Mouse (Mus musculus): ENCODE data around the gene Arhgef11.
A peak's percentile ranks its signal among the peaks of the same experiment; 100 is the strongest.

Gene Arhgef11

GRCm38 (mm10) chr3:87661291-87661690 lies 43.9 kb downstream of the Arhgef11 start:
- no peak for DNase-seq (ENCODE audit: low spot score in 2 of 2)

- no peak for DNase-seq (ENCODE audit: low spot score in 2 of 2)
These were observed 101.2 kb downstream of the Arhgef11 start for GRCm38 (mm10) chr3:87718525-87718924.

GRCm38 (mm10) chr3:87724556-87724955 lies 107.2 kb downstream of the Arhgef11 start:
- no peak for DNase-seq (ENCODE audit: low spot score in 2 of 2)

- DNase-seq (ENCODE audit: low spot score in 2 of 2), result no peak
These were observed 108.2 kb downstream of the Arhgef11 start for GRCm38 (mm10) chr3:87725396-87726160.

- DNase-seq (ENCODE audit: low spot score in 2 of 2), result no peak
These were observed 108.8 kb downstream of the Arhgef11 start for GRCm38 (mm10) chr3:87726191-87726590.

GRCm38 (mm10) chr3:87728696-87729095 lies 111.3 kb downstream of the Arhgef11 start:
- no peak for DNase-seq (ENCODE audit: low spot score in 2 of 2)

GRCm38 (mm10) chr3:87733098-87733497 lies 115.7 kb downstream of the Arhgef11 start:
- DNase-seq (ENCODE audit: low spot score in 2 of 2), result no peak

- DNase-seq (ENCODE audit: low spot score in 2 of 2), result no peak
These were observed 116.8 kb downstream of the Arhgef11 start for GRCm38 (mm10) chr3:87733984-87734761.

GRCm38 (mm10) chr3:87735335-87735734 lies 118.0 kb downstream of the Arhgef11 start:
- DNase-seq (ENCODE audit: low spot score in 2 of 2), result no peak

- no peak for DNase-seq (ENCODE audit: low spot score in 2 of 2)
These were observed 121.5 kb downstream of the Arhgef11 start for GRCm38 (mm10) chr3:87738906-87739305.

GRCm38 (mm10) chr3:87742013-87742412 lies 124.7 kb downstream of the Arhgef11 start:
- DNase-seq (ENCODE audit: low spot score in 2 of 2), result no peak

- no peak for DNase-seq (ENCODE audit: low spot score in 2 of 2)
These were observed 125.4 kb downstream of the Arhgef11 start for GRCm38 (mm10) chr3:87742735-87743134.

- DNase-seq (ENCODE audit: low spot score in 2 of 2), result no peak
These were observed 126.6 kb downstream of the Arhgef11 start for GRCm38 (mm10) chr3:87743927-87744326.

- DNase-seq (ENCODE audit: low spot score in 2 of 2), result no peak
These were observed 127.8 kb downstream of the Arhgef11 start for GRCm38 (mm10) chr3:87745036-87745659.

- DNase-seq (ENCODE audit: low spot score in 2 of 2), result no peak
These were observed 131.1 kb downstream of the Arhgef11 start, which contains the start of gene Lrrc71 for GRCm38 (mm10) chr3:87748431-87748830. TSS of gene Lrrc71 (minus strand) at chr3:87748625.

GRCm38 (mm10) chr3:87749036-87749435 lies 131.7 kb downstream of the Arhgef11 start:
- DNase-seq (ENCODE audit: low spot score in 2 of 2), result no peak

- DNase-seq (ENCODE audit: low spot score in 2 of 2), result no peak
These were observed 132.6 kb downstream of the Arhgef11 start for GRCm38 (mm10) chr3:87749977-87750376.

GRCm38 (mm10) chr3:87752567-87752966 lies 135.2 kb downstream of the Arhgef11 start:
- no peak for DNase-seq (ENCODE audit: low spot score in 2 of 2)

- DNase-seq (ENCODE audit: low spot score in 2 of 2), result no peak
These were observed 136.5 kb downstream of the Arhgef11 start for GRCm38 (mm10) chr3:87753829-87754228.

GRCm38 (mm10) chr3:87755964-87756363 lies 138.6 kb downstream of the Arhgef11 start:
- DNase-seq (ENCODE audit: low spot score in 2 of 2), result peak; percentile 88 to 94

- no peak for DNase-seq (ENCODE audit: low spot score in 2 of 2)
These were observed 139.1 kb downstream of the Arhgef11 start for GRCm38 (mm10) chr3:87756488-87756887.

- DNase-seq (ENCODE audit: low spot score in 2 of 2), result no peak
These were observed 141.3 kb downstream of the Arhgef11 start for GRCm38 (mm10) chr3:87758641-87759040.

Measured in cerebellum, postnatal 4 days (tissue).